Mouse (Mus musculus) intestine, embryonic 14.5 days (tissue): ENCODE results near the gene Slc9a9. TPM values are rescaled to one million over a fixed set of nuclear protein-coding genes. Genes with fewer than 3 reads are reported as not detected.

Experiments
- ATAC-seq: fragments of 200-750 bp; cut with Nextera tagmentation; replicated peaks from 2 replicates; pipeline ENCODE4 v1.8.0; 2017; ENCODE audit warnings: low read depth, moderate number of reproducible peaks, moderate TSS enrichment, moderate library complexity; ENCODE audit not compliant: low FRiP score, low TSS enrichment
- DNase-seq: peaks from one replicate; pipeline ENCODE4 v3.0.0-alpha.2; 2018; ENCODE audit warnings: low spot score
- H3K27ac ChIP-seq: fragments of 300-500 bp; sonication (generic); 2 replicates; pipeline ENCODE4 v1.5.1; 2014; ENCODE audit warnings: low read depth, mild to moderate bottlenecking, control low read depth
- H3K27me3 ChIP-seq: fragments of 300-500 bp; sonication (generic); replicated peaks from 2 replicates; pipeline ENCODE4 v1.6.1; 2014; ENCODE audit warnings: low read length, control low read depth; ENCODE audit not compliant: control insufficient read depth, insufficient read depth
- H3K36me3 ChIP-seq: fragments of 300-500 bp; sonication (generic); 2 replicates; pipeline ENCODE4 v1.6.1; 2014; ENCODE audit warnings: low read length, control low read depth; ENCODE audit not compliant: control insufficient read depth, insufficient read depth
- H3K4me1 ChIP-seq: fragments of 300-500 bp; sonication (generic); replicated peaks from 2 replicates; pipeline ENCODE4 v1.6.1; 2014; ENCODE audit warnings: low read length, control low read depth, mixed read lengths; ENCODE audit not compliant: control insufficient read depth, insufficient read depth
- H3K4me2 ChIP-seq: fragments of 300-500 bp; sonication (generic); 2 replicates; pipeline ENCODE4 v1.6.1; 2014; ENCODE audit warnings: low read length
- H3K4me3 ChIP-seq: fragments of 300-500 bp; sonication (generic); 2 replicates; pipeline ENCODE4 v1.5.1; 2014; ENCODE audit warnings: low read depth, low read length, control low read depth, mixed read lengths
- H3K9ac ChIP-seq: fragments of 300-500 bp; sonication (generic); 2 replicates; pipeline ENCODE4 v1.6.1; 2014; ENCODE audit warnings: mild to moderate bottlenecking, low read length
- H3K9me3 ChIP-seq: fragments of 300-500 bp; sonication (generic); 2 replicates; pipeline ENCODE4 v1.6.1; 2016; ENCODE audit warnings: low read length, control low read depth; ENCODE audit not compliant: control insufficient read depth
- WGBS: fragments of 180-500 bp; shearing (Covaris S2); extraction: QIAGEN DNeasy Blood & Tissue Kit; methylation state at CpG from one replicate; pipeline ENCODE4 v1.1.7; 2014; 5-methylcytosine and 5-hydroxymethylcytosine counted together
- polyA plus RNA-seq: library from polyadenylated mRNA; unstranded; fragments of >200 nt; fragmentation: Nextera tagmentation; extraction: Ambion mirVana; gene quantifications from 2 replicates; pipeline ENCODE4 v1.2.1, GENCODE M21; 2014

Slc9a9 gene
- polyA plus RNA-seq, 1 experiment from 2014 or later, result 2.9 TPM

DNA sequence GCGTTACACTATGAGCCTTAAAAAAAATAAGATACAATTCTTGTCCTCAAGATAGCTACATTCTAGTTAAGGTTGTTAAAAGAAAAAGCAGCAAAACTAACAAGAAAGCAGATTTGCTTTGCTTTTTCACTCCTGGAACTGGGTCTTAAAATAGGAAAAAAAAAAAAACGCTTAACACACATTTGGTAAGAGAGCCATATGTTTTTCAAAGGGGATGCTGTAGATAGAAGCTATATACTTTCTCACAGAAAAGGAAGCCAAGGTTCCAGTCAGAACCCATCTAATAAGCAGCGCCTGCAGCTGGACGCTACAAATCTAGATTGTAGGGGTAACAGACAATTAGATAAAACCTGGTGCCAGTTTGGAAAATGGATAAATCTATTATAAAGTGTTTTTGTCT, 386.1 kb downstream of the Slc9a9 start:
- no peak overlapping the region for H3K4me3 ChIP-seq
- H3K36me3 ChIP-seq, result no peaks in the 10 kb centered on the region
- H3K27me3 ChIP-seq, result no peaks in the 10 kb centered on the region
- H3K9ac ChIP-seq, result no peak overlapping the region
- no peak for DNase-seq
- H3K4me1 ChIP-seq, result 0 out of 2 replicates have a peak, but pooled peaks cover 5% of the 10 kb centered on the region
- no peak overlapping the region for H3K4me2 ChIP-seq
- no peak for ATAC-seq
- 81% methylated on average over 4 of the region's 4 CpGs for WGBS
- H3K27ac ChIP-seq, result no peak overlapping the region
- no peaks in the 10 kb centered on the region for H3K9me3 ChIP-seq

DNA sequence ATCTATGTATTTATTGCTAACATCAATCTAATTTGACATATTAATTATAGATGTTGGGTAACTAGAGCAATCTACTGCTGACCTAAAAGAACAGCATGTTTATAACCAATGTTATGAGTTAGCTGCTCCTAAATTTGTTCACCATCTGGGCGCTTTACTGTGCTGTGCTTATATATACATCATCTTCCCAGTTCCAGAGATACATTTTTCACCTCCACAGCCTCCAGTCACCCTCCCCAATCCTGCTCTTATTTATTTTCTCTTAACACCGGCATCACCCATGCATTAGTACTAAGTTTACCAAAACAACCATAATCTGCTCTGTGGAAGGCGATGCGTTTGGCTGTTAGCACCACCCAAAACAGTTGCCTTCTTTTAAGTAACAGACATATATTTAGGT, 391.0 kb downstream of the Slc9a9 start:
- no peaks in the 10 kb centered on the region for H3K9me3 ChIP-seq
- no peak overlapping the region for H3K4me2 ChIP-seq
- H3K9ac ChIP-seq, result no peak overlapping the region
- H3K27me3 ChIP-seq, result no peaks in the 10 kb centered on the region
- H3K4me1 ChIP-seq, result no peaks in the 10 kb centered on the region
- 54% methylated on average over 4 of the region's 4 CpGs for WGBS
- H3K36me3 ChIP-seq, result no peaks in the 10 kb centered on the region
- no peak for DNase-seq
- ATAC-seq, result no peak
- no peak overlapping the region for H3K27ac ChIP-seq
- H3K4me3 ChIP-seq, result no peak overlapping the region

DNA sequence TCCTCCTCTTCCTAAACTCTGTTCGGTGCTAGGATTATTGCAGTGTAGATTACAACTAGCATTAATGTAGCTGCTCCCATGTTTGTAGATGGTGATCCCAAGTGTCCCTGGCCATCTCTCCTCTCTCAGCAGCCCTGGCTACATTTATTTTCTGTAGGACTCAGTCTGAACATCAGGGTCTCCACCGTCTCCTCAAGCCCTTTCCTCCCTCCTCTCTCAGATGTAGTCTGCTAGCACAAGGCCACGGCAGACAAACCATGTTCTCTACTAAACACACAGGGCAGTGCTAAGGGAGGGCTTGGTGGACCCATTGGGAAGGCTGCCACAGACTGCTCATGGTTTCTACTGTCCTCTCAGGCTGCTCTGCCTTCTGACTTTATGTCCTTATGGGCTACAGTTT, 397.3 kb downstream of the Slc9a9 start:
- 53% methylated on average over 3 of the region's 3 CpGs for WGBS
- Histone ChIP-seq H3K27ac (no peak overlapping the region), H3K9ac (no peak overlapping the region), H3K4me1 (peaks cover 8% of the 10 kb centered on the region), H3K9me3 (no peaks in the 10 kb centered on the region), H3K4me2 (no peak overlapping the region), H3K36me3 (no peaks in the 10 kb centered on the region), H3K4me3 (no peak overlapping the region), H3K27me3 (no peaks in the 10 kb centered on the region)
- DNase-seq, result no peak
- no peak for ATAC-seq

DNA sequence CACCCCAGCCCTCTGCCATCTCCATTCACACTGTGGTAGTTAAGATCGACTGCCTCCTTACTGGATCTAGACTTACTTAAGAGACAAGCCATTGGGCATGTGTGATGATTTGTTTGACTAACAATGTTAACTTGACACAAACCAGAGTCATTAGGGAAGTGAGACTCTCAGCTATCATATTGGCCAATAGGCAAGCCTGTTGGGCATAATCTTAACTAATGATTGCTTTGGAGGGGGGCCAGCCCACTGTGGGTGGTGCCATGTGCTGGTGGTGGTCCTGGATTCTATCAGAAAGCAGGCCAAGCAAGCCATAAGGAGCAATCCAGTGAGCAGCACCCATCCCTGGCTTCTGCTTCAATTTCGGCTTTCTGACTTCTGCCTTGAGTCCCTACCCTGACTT, 398.8 kb downstream of the Slc9a9 start:
- H3K4me2 ChIP-seq, result no peak overlapping the region
- DNase-seq (no peak), ATAC-seq (no peak)
- 86% methylated on average over 2 of the region's 2 CpGs for WGBS
- no peaks in the 10 kb centered on the region for H3K9me3 ChIP-seq
- no peaks in the 10 kb centered on the region for H3K36me3 ChIP-seq
- no peak overlapping the region for H3K4me3 ChIP-seq
- H3K27me3 ChIP-seq, result no peaks in the 10 kb centered on the region
- H3K4me1 ChIP-seq, result peaks cover 11% of the 10 kb centered on the region
- no peak overlapping the region for H3K9ac ChIP-seq
- no peak overlapping the region for H3K27ac ChIP-seq

DNA sequence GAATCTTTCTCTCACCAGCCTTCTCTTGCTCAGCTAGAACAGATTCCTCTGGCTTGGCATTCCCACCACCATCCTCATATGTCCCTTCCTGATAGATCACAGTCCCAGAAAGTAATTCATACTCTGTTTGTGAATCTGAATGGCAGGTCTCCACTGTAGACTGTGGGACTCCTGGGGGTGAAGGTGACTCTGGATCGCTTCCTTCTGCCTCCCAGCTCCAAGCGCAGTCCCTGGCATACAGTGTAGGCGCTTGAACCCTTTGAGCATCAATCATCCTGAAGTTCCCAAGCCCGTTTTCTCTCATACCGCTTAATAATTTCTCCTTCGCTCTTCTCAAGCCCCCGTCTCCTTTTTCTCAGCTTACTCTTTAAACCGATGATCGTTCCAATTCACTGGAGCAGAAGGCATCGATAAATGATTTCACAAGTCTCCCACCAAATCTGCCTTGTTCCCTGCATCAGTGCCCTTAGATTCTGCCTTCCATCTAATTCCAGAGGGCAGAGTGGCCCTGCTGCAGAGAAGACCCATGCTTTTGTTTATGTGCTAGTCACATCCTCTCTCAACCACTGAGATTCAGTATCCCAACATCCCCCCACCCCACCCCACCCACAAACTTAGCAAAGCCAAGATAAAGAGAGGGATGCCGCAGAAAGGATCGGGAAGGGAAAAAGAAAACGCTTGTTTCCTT, 401.3 kb downstream of the Slc9a9 start:
- no peak for ATAC-seq
- H3K27ac ChIP-seq, result no peak overlapping the region
- H3K27me3 ChIP-seq, result no peaks in the 10 kb centered on the region
- H3K36me3 ChIP-seq, result no peaks in the 10 kb centered on the region
- H3K9me3 ChIP-seq, result no peaks in the 10 kb centered on the region
- H3K4me2 ChIP-seq, result no peak overlapping the region
- H3K9ac ChIP-seq, result no peak overlapping the region
- no peak overlapping the region for H3K4me3 ChIP-seq
- DNase-seq, result no peak
- H3K4me1 ChIP-seq, result peaks cover 18% of the 10 kb centered on the region
- WGBS, result 49% methylated on average over 13 of the region's 13 CpGs

DNA sequence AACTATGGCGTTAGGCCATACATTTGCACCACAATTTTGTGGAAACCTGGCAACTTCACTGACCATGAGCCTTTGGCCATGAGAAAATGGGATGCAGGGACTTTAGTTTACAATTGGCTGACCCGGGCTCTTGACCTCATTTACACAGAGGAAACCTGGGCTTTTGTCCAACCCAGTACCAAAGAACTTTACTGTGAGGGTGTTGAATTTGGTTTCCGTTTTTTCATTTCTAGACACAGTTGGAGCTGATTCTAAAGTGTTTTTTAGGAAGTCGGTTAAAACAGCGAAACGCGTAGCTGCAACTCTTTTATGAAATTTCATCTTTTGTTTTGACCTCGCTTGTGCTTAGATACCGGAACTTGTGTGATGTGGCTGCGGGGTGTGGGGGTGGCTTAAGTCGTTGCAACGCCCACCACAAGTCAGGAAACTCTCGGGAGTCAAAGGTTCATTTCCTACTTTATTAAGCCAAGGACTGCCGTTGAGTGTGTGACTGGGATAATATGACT, 402.8 kb downstream of the Slc9a9 start:
- Histone ChIP-seq H3K4me3 (no peak overlapping the region), H3K9me3 (no peaks in the 10 kb centered on the region), H3K9ac (no peak overlapping the region), H3K4me2 (no peak overlapping the region), H3K27me3 (no peaks in the 10 kb centered on the region), H3K27ac (no peak overlapping the region), H3K36me3 (no peaks in the 10 kb centered on the region), H3K4me1 (peaks cover 18% of the 10 kb centered on the region)
- DNase-seq, result no peak
- ATAC-seq, result no peak
- WGBS, result 72% methylated on average over 14 of the region's 14 CpGs

DNA sequence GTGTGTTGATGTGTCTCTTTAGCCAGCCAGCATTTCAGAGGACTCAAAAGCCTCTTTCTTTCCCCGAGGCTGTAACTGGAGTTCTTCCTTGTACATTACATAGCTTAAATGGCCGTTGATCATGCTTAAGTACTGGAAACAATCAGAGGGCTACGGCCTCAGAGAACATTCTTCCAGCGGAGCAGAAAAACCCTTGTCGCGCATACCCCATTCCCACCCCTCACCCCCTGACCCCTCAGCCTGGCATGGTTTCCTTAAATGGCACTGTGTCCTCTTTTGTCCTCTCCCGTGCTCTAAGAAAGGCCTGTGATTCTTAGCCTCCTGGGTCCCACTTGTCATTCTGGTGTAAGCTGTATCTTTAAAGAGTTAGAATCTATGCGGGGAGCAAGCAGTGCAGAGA, 404.0 kb downstream of the Slc9a9 start:
- no peak overlapping the region for H3K27ac ChIP-seq
- H3K36me3 ChIP-seq, result no peaks in the 10 kb centered on the region
- DNase-seq, result no peak
- H3K27me3 ChIP-seq, result no peaks in the 10 kb centered on the region
- no peak for ATAC-seq
- no peaks in the 10 kb centered on the region for H3K9me3 ChIP-seq
- WGBS, result 32% methylated on average over 8 of the region's 8 CpGs
- H3K4me1 ChIP-seq, result peaks cover 18% of the 10 kb centered on the region
- no peak overlapping the region for H3K4me3 ChIP-seq
- H3K4me2 ChIP-seq, result no peak overlapping the region
- H3K9ac ChIP-seq, result no peak overlapping the region

DNA sequence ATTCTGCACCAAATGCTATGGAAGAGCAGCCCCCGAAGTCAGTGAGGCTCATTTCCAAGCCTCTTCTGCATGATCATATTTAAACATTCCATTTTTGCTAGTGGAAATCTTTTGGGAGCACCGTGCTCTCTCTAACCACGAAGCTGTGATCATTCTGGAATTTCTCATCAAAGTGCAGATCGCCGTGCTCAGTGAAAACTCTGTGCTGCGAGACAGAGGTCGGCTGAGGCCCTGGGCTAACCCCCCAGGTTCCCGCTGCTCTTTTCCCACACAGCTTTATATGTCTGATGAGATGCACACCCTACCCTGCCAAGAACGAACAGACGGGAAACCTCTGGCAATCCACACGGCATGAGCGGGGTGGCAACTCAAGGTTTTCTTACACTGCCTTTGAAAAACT, 406.1 kb downstream of the Slc9a9 start:
- no peaks in the 10 kb centered on the region for H3K27me3 ChIP-seq
- no peak overlapping the region for H3K4me2 ChIP-seq
- no peak overlapping the region for H3K27ac ChIP-seq
- DNase-seq (no peak), ATAC-seq (no peak)
- no peak overlapping the region for H3K9ac ChIP-seq
- peaks cover 18% of the 10 kb centered on the region for H3K4me1 ChIP-seq
- WGBS, result 51% methylated on average over 12 of the region's 12 CpGs
- no peaks in the 10 kb centered on the region for H3K36me3 ChIP-seq
- H3K4me3 ChIP-seq, result no peak overlapping the region
- no peaks in the 10 kb centered on the region for H3K9me3 ChIP-seq

DNA sequence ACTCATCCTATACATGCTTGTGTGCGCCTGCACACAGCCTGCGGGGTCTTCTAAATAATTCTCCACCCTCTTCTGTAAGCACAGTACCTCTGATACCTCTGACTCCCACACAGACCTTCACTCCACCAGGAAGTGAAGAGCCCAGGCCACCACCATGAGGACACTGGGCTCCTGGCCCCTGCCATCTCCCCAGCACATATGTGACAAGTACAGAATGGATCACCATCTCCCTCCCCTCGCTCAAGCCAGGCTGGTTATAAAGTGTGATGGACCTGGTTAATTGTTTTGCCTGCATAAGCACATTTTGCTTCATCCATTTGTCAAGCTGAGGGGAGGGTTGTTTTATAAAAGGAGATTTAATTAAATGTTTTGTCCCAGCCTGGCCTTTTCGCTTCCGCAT, 408.2 kb downstream of the Slc9a9 start:
- ATAC-seq, result no peak

More for the DNA sequence above, 408.2 kb downstream of the Slc9a9 start:
- Histone ChIP-seq H3K27ac (no peak overlapping the region), H3K9ac (no peak overlapping the region), H3K4me3 (no peak overlapping the region), H3K36me3 (no peaks in the 10 kb centered on the region), H3K27me3 (no peaks in the 10 kb centered on the region), H3K4me2 (no peak overlapping the region), H3K4me1 (0 out of 2 replicates have a peak, but pooled peaks cover 7% of the 10 kb centered on the region), H3K9me3 (no peaks in the 10 kb centered on the region)
- 81% methylated on average over 5 of the region's 5 CpGs for WGBS
- no peak for DNase-seq
